Mouse (Mus musculus) right cerebral cortex, postnatal 36 days (tissue): ENCODE results near the gene AC161166.1.
"Not testable (repeated sequence)": the region's sequence is repeated elsewhere in the genome, so short reads cannot be mapped to it uniquely, and the experiment has no call there.

Experiments
- DNase-seq, 2 experiments: peaks; one replicate each; pipeline ENCODE4 v3.0.0; 2022; ENCODE audit warnings: low spot score in 2 of 2, mixed read lengths in 1 of 2

Gene AC161166.1

DNA sequence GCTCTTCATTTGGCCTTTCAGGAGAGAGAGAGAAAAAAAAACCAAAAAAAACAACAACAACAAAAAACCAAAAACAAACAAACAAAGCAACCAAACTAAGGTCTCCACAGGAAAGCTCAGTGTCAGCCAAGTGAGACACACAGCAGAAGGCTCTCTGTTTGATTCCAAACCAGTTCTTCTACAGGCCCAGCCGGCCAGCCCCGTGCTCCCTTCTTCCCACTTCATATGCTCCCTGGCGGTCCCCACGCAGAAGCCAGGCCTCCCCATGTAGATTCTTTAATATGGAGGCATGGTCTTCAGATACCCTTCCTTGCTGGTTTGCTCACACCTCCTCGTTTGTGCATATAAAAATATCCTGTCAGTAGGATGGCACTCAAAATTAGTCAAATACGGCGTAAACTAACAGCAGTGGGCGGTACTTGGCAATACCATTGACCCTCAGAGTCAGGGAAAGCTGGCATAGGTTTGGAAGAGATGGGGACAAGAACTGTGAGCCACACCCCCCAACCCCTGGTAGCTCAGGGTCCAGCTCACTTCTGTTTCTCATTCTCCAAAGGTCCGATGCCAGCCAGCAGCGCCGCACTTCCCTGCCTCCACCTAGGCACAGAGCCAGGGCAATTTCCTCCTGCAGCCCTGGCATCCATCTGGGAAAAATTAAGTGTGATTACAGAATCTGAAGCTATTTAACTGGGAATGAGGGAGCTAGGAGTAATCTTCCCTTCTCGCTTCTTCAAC lies 13.6 kb upstream of the AC161166.1 start:
- no peak for DNase-seq

DNA sequence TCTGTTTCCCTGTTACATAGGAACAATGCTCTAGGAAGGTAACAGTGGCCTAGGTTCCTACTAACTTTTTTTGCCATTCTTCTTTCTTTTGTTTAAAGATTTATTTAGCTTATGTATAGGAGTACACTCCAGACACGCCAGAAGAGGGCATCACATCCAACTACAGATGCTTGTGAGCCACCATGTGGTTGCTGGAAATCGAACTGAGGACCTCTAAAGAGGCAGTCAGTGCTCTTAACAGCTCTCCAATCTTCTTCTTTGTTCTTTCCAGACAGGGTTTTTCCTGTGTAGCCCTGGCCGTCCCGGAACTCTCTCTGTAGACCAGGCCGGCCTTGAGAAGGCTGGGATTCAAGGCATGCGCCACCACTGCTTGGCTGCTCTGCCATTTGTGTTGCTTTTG lies 12.7 kb upstream of the AC161166.1 start:
- DNase-seq, result no peak

DNA sequence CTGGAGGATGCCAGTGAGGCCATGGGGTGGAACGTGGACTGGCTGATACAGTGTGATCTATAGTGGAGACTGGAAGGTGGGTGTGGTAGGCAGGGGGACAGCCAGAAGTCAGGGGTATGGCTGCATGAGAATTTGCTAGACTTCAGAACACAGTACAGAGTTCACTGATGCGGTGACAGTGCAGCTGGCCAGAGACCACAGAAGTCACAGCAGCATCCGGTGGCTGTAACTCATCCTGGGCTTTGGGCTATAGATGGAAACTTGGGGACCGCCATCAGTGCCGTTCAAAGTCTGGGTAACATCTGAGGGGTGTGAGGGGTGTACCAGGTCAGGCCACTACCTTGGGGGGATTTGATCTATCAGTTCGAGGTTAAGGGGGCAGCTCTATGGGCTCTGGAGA lies 11.5 kb upstream of the AC161166.1 start:
- no peak for DNase-seq

DNA sequence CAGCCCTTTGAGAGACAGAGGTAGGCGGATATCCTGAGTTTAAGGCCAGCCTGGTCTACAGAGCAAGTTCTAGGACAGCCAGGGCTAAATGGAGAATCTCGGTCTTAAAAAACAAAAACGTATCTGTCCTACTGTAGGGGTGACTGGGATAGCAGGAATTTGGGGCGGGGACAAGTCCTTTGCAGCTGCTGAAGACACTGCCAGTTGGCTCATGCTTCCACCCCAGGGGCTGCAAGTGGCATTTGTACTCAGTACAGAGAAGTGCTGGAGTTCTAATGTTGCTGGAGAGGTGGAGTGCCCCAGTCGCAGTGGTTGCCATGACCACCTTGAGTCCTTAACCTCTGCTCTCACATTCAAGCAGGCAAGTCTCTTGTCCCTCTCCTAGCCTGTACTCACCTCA lies 10.6 kb upstream of the AC161166.1 start:
- DNase-seq, result no peak

DNA sequence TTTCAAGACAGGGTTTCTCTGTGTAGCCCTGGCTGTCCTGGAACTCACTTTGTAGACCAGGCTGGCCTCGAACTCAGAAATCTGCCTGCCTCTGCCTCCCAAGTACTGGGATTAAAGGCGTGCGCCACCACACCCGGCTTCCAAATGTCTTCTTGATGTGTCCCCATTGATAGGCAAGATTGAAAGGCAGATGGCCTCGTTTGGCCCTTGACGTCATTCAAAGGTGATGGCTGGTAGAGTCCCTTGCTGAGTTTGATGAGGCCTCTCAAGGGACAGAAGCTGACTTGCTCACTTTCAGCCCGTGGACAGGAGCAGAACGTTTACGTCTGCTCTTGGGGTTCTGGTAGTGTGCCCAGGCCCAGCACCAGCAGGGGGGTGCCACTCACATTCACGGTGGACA lies 7.8 kb upstream of the AC161166.1 start:
- DNase-seq, result not testable (repeated sequence)

DNA sequence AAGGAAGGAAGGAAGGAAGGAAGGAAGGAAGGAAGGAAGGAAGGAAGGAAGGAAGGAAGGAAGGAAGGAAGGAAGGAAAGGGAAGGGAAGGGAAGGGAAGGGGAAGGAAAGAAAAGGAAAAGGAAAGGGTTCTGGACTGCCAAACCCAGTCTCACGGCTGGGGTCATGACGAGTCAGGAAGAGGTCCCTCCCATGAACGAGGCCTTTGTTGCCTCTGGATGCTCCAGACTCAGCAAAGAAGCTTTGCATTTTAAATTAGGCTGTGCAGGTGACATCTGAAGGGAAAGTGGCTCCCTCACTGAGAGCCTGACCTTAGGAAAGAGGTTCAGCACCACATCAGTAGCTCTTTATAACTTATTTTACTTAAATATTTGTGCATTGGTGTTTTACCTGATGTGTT lies 6.9 kb upstream of the AC161166.1 start:
- DNase-seq, result no peak

DNA sequence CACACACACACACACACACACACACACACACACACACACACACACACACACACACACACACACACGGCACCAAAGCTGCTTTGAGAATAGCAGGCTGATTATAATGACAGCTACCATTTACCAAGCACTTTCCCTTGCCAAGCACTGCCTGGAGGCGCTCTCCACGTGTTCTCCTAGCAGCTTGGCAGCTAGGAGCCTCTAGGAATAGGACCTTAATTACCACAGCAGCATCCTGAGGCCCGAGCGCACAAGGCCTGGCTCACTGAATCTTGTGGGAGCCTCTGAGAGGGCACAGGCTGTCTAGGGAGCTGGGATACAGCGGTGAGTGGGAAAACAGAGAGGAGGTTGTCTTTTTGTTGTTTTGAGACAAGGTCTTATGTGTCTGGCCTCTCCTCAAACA lies 5.4 kb upstream of the AC161166.1 start:
- DNase-seq, result peak; percentile 65 to 78

DNA sequence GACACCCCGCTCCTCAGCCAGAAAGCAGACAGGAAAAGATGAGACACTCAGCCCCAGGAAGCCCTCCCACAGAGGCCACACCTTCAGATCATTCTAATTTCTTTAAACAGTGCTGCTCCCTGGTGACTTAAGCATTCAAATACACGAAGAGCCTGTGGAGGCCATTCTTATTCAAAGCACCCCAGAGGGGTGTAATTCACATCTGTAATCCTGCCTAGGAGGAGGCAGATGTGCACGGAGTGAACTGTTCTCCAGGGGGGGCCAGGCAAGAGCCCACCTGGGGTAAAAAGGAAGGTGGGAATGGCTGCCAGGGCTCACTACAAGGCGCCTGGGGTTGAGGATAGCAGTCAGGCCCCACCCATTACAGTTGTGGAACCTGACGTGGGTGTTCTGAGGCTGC lies 4.8 kb upstream of the AC161166.1 start:
- DNase-seq, result no peak

DNA sequence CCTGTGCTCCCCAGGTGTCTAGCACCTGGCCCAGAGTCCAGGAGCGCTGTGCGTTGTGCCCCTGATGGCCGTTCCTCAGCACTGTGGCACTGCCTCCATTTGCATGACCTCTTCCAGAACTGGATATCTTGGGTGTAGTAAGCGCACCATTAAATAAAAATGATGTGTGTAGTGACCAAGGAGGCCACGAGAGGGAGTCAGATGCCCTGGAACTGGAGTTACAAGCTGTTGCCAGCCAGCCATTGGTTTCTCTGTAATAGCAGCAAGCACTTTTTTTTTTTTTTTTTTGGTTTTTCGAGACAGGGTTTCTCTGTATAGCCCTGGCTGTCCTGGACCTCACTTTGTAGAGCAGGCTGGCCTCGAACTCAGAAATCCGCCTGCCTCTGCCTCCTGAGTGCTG lies 4.1 kb upstream of the AC161166.1 start:
- DNase-seq, result not testable (repeated sequence)

DNA sequence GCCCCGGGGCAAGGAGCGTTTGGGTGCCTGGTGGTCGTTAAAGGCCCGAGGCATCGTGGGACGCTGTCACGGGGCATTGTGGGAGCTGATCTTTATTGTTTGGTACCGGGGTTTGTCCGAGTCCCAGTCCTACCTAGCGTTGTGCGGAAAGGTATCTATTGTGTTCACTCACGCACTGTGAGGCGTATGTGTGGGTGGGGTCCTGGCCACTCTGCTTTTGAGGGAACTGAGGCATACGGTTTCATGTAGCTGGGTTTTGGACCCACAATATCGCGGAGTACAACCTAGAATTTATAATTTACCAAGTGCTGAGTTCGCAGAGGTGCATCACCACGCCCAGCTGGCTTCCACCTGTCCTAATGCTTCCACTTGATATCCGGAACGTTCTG lies 4.5 kb downstream of the AC161166.1 start:
- no peak for DNase-seq

DNA sequence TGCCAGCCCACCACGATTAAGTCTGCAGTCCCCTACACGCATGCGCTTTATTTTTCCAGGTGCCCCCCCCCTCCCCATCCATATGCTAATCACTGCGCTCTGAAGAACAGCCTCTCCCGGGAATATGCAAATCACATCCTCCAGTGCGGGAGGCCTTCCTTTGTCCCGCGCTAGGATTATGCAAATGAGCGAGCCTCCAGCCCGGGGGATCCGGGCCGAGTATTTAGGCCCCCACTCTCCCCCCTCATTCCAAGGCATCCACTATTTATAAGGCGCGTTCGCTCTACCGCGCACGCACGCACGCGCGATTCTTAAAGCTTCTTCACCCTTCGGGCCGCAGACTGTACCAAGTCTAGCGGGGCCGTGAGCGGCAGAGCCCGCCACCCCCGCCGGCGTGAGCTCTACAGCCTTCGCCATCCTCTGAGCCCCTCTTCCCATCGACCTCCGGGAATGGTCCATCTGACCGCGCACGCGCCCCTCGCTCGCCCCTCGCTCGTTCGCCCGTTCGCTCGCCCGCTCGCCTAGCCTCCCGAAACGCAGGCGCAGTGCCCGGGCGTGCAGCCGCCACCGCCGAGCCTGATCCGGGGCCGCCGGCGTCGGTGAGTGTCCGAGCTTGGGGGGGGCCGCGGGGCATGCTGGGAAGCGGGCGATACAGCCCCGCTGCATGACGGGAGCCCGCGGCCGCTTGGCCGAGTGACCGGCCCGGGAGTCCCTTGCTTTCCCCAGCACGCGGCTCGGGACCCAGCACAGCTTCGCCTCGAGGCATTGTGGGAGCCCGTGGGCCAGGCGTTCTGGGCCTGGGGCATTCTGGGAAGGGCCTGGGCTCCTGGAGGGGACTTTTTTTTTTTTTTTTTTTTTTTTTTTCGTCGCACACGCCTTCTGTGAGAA lies 5.2 kb downstream of the AC161166.1 start, which contains the start of gene Zfp428:
TSS of gene Zfp428 (plus strand) at position 169 of the 888 bp plus-strand sequence.
- DNase-seq, result peak; percentile 79 to 82

DNA sequence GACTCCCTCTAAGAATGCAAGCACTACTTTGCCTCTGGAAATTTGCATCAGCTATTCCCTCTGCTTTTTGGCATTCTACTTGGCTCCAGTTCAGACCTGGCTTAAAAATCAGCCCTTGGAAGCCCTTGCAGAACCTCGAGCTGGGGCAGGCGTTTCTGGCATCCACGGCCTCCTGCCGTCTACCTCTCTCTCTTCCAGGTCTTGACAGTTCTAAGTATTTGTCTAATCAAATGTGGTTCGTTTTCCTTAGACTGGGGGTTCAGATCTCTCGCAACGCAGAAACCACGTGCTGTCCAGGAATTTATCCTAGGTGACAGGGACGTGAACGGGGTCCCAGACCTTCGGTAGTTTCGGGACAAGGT lies 5.8 kb downstream of the AC161166.1 start:
- no peak for DNase-seq

DNA sequence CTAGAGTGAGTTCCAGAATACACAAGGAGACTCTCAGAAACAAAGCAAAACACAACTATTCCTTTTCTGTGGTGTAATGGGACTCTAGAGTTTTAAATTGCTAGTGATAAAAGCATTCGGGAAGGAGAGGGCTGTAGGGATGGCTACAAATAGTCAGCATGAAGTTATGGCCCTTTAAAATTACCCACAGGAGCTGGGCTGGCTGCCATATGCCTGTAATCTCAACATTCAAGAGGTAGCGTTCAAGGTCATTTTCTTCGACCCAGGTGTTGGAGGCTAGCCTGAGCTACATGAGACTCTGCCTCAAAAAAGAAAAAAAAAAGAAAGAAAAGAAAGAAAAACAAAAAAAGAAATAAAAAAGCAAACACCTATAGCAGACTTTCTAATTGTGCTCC lies 6.2 kb downstream of the AC161166.1 start:
- no peak for DNase-seq

DNA sequence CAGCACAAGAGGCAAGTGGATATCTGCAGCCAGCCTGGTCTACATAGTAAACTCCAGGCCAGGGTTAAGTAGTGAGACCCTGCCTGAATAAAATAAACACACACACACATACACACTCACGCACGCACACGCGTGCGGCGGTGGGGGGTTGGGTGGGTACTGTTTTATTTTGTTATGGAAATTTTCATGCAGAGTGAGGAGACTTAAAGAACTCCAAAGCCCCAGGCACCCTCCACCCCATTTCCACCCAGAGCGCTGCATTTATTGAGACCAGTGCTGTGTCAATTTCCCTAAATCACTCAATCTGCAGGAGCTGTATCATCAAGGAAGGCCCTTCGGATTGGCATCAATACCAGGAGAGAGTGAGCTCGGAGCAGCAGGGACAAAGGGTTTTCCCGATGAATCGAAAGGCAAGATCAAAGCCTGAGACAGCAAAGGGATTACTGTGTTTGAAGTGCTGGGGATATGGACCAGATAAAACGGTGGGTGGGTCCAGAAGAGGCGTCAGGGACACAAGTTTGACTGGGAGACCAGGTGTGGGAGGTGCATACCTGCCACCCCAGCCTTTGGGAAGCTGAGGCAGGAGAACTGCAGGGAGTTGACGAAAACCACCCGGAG lies 6.7 kb downstream of the AC161166.1 start:
- DNase-seq, result no peak

DNA sequence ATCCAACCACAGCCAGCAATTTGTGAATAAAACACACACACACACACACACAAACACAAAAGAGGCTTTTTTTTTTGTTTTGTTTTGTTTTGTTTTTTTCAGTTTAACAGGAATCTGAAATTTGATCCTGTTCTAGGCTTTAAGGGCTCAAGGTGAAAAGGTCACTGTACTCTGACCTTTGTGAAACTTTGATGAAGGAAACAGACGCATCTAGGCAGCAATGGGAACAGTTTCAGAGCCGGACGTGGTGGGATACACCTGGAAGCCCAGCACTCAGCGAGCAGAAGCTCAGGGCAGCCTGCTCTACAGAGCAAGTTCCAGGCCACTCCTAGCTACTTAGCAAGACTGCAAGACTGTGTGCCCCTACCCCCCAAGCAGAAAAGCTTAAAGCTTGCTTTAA lies 7.4 kb downstream of the AC161166.1 start:
- DNase-seq, result no peak

DNA sequence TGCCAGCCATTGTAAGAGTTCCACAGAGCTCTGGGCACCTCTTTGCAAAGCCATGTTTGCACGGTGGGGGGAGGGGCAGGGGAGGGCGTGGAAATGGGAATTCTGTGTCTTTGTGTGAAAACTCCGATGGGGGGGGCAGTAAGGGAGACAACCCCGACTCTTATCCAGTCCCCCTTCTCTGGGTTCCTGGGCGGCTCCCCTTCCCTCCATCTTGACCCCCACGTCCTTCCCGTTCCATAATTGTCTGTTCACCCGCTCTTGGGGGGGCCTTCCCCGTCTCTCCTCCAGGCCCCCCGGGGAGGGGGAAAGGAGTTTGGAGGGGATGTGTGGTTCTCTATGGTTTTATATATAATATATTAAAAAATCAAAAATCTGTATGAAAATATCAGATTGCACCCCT lies 8.3 kb downstream of the AC161166.1 start:
- no peak for DNase-seq

DNA sequence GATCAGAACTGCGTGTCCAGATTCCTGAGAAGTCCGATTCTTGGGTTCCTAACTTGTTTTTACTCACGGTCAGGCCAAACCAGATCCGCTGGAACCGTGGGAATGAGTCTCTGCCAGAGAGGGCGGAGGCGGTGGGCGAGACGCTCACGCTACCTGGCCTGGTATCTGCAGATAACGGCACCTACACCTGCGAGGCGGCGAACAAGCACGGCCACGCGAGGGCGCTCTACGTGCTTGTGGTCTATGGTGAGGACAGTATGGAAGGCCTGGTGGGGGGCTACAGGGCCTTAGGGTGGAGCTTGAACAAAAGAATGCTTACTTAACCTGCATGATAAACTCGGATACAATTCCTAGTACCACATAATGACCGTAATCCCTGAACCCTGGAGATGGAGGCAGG lies 10.8 kb downstream of the AC161166.1 start:
- no peak for DNase-seq

DNA sequence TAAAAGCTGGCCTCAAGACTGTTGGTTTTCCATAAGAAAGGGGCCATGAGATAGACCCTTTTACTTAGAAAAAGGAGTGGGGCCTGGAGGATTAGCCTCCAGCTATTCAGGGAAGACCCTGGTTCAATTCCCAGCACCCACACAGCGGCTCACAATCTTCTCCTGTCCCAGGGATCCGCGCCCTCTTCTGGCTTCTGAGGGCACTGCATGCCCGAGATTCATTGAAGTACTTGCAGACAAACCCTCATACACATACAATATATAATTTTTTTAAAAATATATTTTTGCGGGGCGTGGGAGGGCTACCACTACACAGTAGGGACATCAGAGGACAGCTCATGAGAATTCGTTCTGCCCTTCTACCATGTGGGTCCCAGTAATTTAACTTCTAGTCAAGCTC lies 11.3 kb downstream of the AC161166.1 start:
- no peak for DNase-seq

DNA sequence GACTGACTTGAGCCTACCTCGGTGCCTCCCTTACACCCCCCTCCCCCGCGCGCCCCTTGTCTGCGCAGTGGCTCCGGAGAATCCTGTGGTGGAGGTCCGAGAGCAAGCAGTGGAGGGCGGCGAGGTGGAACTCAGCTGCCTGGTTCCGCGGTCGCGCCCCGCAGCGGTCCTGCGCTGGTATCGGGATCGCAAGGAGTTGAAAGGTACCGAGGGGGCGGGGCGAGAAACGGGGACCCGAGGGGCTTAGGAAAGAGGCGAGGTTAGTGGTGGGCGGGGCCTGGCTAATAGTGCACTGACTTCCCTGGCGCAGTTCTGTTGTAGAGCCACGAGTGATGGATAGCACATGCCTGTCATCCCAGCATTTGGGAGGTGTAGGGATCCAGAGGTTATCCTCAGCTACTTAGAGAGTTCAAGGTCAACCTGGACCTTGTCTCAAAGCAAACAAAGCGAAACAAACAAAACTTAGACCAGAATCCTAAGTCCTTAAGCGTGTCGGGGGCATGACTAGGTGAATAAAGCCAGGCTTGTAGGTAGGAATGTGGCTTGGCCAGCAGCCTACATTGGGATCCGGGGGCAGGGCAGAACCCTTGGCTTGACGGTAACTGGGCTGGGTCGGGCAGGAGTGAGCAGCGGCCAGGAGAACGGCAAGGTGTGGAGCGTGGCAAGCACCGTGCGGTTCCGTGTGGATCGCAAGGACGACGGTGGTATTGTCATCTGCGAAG lies 12.2 kb downstream of the AC161166.1 start:
- no peak for DNase-seq

DNA sequence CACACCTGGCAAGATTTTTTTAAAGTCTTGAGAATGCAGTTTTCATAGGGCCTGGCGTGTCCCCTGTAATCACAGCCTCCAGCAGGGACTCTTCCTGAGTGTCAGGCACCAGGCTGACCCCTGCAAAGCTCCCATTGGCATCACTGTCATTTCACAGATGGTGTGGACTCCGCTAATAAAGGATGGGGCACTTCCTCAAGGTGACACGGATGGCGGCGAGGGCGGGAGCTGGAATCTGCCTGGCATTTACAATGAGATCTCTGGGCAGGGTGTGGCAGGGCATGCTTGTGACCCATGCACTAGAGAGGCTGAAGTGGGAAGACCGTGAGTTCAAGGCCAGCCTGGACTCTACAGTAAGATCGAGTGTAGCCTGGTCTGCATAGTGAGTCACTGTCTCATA lies 24.0 kb downstream of the AC161166.1 start:
- no peak for DNase-seq

DNA sequence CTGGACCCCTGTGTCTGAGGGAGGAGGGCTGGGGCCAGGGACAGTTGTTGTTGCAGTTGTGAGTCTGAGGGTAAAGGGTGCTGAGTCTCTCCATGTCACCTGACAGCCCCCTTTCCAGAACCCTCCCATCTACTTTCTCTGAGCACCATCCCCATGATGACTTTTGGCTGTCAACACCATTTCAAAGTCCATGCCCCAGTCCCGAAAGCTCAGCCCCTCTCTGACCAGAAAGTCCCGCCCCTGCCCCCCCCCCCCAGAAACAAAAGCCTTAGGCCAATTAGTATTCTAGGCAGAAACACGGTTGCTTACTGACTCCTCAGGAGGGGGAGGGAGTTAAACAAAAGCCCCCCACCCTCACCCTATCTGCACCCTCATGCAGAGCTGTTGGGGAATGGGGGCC lies 24.9 kb downstream of the AC161166.1 start:
- DNase-seq, result no peak

DNA sequence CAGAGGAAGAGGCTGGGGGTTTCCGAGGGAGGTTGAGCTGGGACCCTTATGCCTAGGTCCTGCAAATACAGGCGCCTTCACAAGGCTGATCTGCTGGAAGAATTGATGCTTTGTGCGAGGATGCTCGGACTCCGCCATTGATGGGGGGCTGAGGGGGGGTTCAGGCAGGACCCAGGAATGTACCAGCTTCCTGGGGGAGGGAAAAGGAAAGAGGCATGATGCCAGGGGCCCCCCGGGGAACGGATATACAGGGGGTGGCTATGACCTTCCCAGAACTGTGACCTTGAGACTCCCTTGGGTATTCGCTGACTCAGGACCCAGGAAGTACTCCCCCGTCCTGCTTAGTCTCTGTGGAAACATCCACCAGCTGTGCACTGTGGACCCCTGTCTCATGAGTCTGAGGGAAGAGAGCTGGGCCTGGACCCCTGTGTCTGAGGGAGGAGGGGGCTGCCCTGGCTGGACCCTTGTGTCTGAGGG lies 25.6 kb downstream of the AC161166.1 start:
- no peak for DNase-seq
